Mouse (Mus musculus): ENCODE results near the gene 6430548M08Rik.

Gene 6430548M08Rik

GRCm38 (mm10) chr8:120104721-120105272 is 9.2 kb upstream of the 6430548M08Rik start:
- in situ Hi-C loops (cut with MboI; ENCODE audit: low sequenced_read_pairs): no loop called here

GRCm38 (mm10) chr8:120109149-120109548 is 4.8 kb upstream of the 6430548M08Rik start:
- in situ Hi-C loops (cut with MboI; ENCODE audit: low sequenced_read_pairs): no loop called here

DNA sequence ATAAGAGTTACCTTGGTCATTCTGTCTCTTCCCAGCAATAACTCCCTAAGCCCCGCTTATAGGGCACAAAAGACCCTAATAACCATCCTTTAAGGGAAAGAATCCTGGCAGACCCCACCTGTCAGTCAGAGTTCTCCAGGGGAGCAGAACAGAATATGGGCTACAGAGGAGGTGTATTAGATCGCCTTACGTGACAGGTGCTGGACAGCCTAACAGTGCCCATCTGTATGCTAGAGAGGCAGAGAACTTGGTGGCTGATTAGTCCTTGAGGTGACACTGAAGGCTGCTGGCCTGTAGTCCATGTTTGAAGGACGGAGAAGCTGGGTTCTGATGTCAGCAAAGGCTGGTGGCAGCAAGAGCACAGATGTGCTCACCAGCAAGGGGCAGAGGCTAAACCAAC is 3.0 kb upstream of the 6430548M08Rik start:
- in situ Hi-C loops (cut with MboI; ENCODE audit: low sequenced_read_pairs): no loop called here

DNA sequence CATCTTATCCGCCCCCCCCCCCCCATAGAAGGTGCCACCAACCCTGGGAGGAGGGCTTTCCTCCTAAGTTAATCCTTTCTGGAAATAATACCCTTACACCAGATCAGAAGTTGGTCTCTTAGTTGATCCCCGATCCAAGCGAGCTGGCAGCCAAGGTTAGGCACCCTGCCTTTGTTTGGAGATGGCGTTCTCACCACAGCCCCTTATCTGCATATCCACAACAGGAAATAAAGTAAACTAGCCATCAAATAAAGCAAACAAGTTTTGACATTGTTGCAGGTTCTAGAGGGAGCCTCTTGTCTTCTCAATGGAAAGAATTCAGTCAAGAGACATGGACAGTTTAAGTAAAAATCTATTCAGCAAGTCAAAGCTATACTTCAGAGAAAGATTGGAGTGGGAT is 2.6 kb upstream of the 6430548M08Rik start:
- in situ Hi-C loops (cut with MboI; ENCODE audit: low sequenced_read_pairs): no loop called here

DNA sequence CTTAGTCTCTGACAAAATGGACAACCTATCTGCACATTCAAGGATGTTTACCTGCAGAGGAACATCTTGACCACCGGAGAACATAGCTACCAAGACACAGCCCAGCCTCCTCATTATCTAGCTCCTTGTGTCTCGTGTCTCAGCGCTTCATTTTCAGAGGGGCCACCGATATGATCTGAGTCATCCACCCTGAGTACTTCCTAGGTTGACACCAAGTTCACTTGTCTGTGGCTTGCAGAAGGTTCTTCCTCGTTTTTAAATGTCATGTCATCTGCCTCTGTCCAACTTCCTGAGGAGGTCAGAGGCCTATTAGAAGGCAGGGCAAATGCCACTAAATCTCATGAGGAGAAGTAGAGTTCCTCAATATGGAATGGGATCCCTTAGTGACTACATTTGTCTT is 1.4 kb upstream of the 6430548M08Rik start:
- in situ Hi-C loops (cut with MboI; ENCODE audit: low sequenced_read_pairs): no loop called here

GRCm38 (mm10) chr8:120113306-120113705 is 646 bp upstream of the 6430548M08Rik start:
- in situ Hi-C loops (cut with MboI; ENCODE audit: low sequenced_read_pairs): no loop called here

- in situ Hi-C loops (cut with MboI; ENCODE audit: low sequenced_read_pairs): no loop called here
Observed at GRCm38 (mm10) chr8:120114315-120114841, 426 bp downstream of the 6430548M08Rik start.

GRCm38 (mm10) chr8:120116600-120116999 is 2.6 kb downstream of the 6430548M08Rik start:
- in situ Hi-C loops (cut with MboI; ENCODE audit: low sequenced_read_pairs): no loop called here

GRCm38 (mm10) chr8:120118162-120118561 is 4.2 kb downstream of the 6430548M08Rik start:
- in situ Hi-C loops (cut with MboI; ENCODE audit: low sequenced_read_pairs): no loop called here

DNA sequence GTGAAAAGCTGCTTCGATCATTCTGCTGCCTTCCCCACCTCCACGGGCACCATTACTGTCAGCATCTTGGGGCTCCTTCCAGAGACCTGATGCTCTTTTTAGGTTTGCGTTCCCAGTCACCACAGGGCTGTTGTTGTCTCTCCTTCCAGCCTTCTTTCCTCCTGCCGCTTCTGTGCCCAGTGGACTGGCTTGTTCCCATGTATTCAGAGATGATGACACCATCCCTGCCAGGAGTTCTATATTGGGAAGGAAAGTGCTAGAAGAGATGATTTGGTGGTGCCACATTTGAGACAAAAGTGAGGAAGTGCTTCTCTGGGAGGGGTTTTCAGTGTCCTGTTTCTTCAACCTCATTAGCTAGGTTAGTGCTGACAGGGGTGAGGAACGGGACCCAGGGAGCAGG is 4.9 kb downstream of the 6430548M08Rik start:
- in situ Hi-C loops (cut with MboI; ENCODE audit: low sequenced_read_pairs): no loop called here

DNA sequence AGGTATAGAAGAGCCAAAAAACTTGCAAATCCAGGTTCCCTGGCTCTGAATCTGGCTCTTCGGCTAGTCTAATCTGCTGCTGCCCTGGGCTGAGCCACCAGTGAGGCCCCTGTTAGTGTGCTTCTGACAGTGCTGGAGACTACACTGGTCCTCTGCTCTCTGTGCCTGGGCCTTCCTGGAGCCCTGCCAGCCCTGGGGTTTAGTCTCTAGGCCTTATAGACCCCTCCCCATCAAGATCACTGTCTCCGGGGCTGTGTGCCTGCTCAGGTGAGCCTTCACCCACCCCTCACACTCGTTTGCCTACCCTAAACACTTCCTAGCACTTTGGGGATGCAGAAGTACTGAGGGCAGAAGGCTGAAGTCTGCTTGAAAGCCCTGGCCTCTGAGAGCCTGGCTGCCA is 5.5 kb downstream of the 6430548M08Rik start:
- in situ Hi-C loops (cut with MboI; ENCODE audit: low sequenced_read_pairs): no loop called here

DNA sequence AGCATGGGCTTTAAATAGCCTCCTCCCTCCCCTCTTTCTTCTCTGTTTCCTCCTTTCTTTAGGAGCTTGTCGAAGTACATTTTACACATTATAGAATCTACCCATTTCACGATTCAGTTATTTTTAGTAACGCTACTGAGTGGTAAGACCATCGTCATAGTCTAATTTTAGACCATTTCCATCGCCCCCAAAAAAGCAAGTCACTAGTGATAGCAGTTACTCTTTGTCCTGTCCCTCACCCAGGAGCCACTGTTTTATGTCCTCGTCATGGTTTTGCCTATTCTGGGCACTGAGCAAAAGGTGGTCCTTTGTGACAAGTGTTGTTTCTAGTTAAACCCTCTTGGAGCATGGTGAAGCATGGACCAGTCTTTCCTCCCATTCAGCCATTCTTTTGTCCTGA is 6.0 kb downstream of the 6430548M08Rik start:
- in situ Hi-C loops (cut with MboI; ENCODE audit: low sequenced_read_pairs): no loop called here

- in situ Hi-C loops (cut with MboI; ENCODE audit: low sequenced_read_pairs): no loop called here
Observed at GRCm38 (mm10) chr8:120120951-120121350, 7.0 kb downstream of the 6430548M08Rik start.

GRCm38 (mm10) chr8:120124261-120124660 is 10.3 kb downstream of the 6430548M08Rik start:
- in situ Hi-C loops (cut with MboI; ENCODE audit: low sequenced_read_pairs): no loop called here

- in situ Hi-C loops (cut with MboI; ENCODE audit: low sequenced_read_pairs): no loop called here
Observed at GRCm38 (mm10) chr8:120124836-120125389, 11.0 kb downstream of the 6430548M08Rik start.

- in situ Hi-C loops (cut with MboI; ENCODE audit: low sequenced_read_pairs): no loop called here
Observed at GRCm38 (mm10) chr8:120126357-120127161, 12.6 kb downstream of the 6430548M08Rik start.

- in situ Hi-C loops (cut with MboI; ENCODE audit: low sequenced_read_pairs): no loop called here
Observed at GRCm38 (mm10) chr8:120129547-120129946, 15.6 kb downstream of the 6430548M08Rik start.

DNA sequence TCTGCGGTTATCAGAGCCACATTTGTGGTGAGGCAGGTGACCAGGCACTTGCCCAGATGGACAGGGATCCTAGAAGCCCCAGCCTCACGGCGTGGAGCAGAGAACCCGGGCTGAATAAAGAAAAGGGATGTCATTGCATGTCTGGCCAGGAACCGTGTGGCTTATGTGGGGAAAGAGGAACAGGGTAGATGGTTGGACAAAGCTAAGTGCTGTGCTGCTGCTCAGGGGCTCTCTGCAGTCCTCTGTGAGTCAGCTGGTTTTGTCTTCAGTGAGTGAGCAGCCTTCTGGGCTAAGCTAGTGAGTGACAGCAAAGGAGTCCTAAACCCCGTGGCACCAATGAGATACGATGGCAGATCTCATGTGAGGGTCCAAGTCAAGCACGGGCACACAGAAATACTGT is 17.2 kb downstream of the 6430548M08Rik start:
- in situ Hi-C loops (cut with MboI; ENCODE audit: low sequenced_read_pairs): no loop called here

- in situ Hi-C loops (cut with MboI; ENCODE audit: low sequenced_read_pairs): no loop called here
Observed at GRCm38 (mm10) chr8:120133169-120133568, 19.2 kb downstream of the 6430548M08Rik start.

DNA sequence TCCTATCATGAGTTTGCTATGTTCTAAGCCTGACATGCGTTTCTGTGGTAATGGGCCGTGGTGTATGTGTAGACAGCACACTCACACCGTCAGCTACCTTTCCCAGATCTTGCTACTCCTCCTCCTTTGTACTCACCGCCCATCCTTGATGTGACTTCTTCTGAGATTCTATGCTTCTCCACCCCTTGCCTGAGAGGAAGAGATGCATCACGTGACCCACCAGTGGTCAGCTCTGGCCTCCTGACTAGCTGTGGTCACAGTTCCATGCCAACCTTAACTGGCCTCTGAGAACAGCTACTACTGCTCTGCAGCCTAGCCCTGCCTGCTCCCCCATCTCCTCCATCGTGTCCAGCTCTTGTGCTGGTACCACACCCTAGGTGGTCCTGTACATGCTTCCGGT is 21.7 kb downstream of the 6430548M08Rik start:
- in situ Hi-C loops (cut with MboI; ENCODE audit: low sequenced_read_pairs): no loop called here

- in situ Hi-C loops (cut with MboI; ENCODE audit: low sequenced_read_pairs): no loop called here
Observed at GRCm38 (mm10) chr8:120136618-120137017, 22.7 kb downstream of the 6430548M08Rik start.

DNA sequence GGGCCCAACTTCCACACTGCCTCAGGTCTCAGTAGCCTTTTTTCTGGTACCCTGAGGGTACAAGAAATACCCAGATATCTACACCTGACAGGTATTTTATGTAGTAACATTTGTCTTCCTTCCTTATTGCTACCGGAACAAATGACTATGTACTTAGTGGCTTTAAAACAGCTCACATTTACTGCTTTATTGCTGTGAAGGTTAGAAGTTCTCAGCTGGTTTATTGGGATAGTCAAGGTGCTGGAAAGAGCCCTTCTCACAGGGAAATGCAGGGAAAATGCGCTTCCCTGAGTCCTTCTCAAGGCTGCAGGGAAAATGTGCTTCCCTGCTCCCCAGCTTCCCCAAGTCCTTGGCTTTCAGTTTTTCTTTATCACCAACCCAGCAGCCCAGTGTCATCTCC is 25.0 kb downstream of the 6430548M08Rik start:
- in situ Hi-C loops (cut with MboI; ENCODE audit: low sequenced_read_pairs): no loop called here

Data from CH12F3 (cell line).